In genomic region chr2:158833645-158834044, GRCm38 (mm10) we compare ENCODE assay signal across 16 mouse cellular contexts. TPM values are rescaled to one million over a fixed set of nuclear protein-coding genes. Genes with fewer than 3 reads are reported as not detected.
DNase-seq lines count a peak whose midpoint lies in the region; ATAC-seq and TF ChIP-seq lines count a peak whose summit lies in the region.
"Had no signal": no experiment of that assay in that cellular context is flagged by ENCODE, and none has a peak within 500 bp of the region (broad histone marks: within the 10 kb centered on the region; RNA-seq: fewer than 3 reads in every experiment).

No protein-coding gene starts in this region.

- no peak for TF ChIP-seq CTCF in intestine, postnatal 0 days (IDR thresholded peaks at IDR 0.05; ENCODE audit: low read depth)

- H3K9me3 ChIP-seq in hindbrain, embryonic 14.5 days (ENCODE audit: control insufficient read depth, low read length) = no peaks in the 10 kb centered on the region
- H3K9me3 ChIP-seq in hindbrain, embryonic 12.5 days (replicated peaks) = no peaks in the 10 kb centered on the region
- H3K9me3 ChIP-seq in embryonic facial prominence, embryonic 14.5 days (ENCODE audit: control insufficient read depth, low read length) = no peaks in the 10 kb centered on the region
- no peaks in the 10 kb centered on the region for H3K9me3 ChIP-seq in neural tube, embryonic 15.5 days (replicated peaks)
- H3K9me3 ChIP-seq in intestine, postnatal 0 days (ENCODE audit: control insufficient read depth) = no peaks in the 10 kb centered on the region
- H3K9me3 ChIP-seq: forebrain, embryonic 13.5 days; limb, embryonic 15.5 days had no signal

- DNase-seq in hindbrain, embryonic 14.5 days (ENCODE audit: low spot score) = no peak
- DNase-seq in MN1 (ENCODE audit: low spot score) = peak; percentile 37
- no peak for DNase-seq in embryonic facial prominence, embryonic 14.5 days (ENCODE audit: low spot score)
- DNase-seq in B cell, adult 2 months = no peak
- DNase-seq: adrenal gland, postnatal 25 days; cerebellum, adult 8-10 months; heart, adult 11 months; kidney, adult 2 months; kidney, postnatal 25 days; liver, postnatal 0 days; thymus, adult 2 months had no signal

- no peak for ATAC-seq in hindbrain, embryonic 14.5 days (ENCODE audit: low FRiP score)
- no peak for ATAC-seq in hindbrain, embryonic 12.5 days (ENCODE audit: low FRiP score)
- peak; percentile 34; the same call in 1 of the 2 replicates for ATAC-seq in embryonic facial prominence, embryonic 14.5 days (ENCODE audit: low read depth)
- ATAC-seq in neural tube, embryonic 15.5 days (ENCODE audit: low FRiP score) = peak; percentile 47; the same call in 1 of the 2 replicates
- no peak for ATAC-seq in intestine, postnatal 0 days
- ATAC-seq: forebrain, embryonic 13.5 days; liver, postnatal 0 days had no signal

- H3K27me3 ChIP-seq in hindbrain, embryonic 14.5 days (ENCODE audit: control insufficient read depth, insufficient read depth, low read length) = no peaks in the 10 kb centered on the region
- no peaks in the 10 kb centered on the region for H3K27me3 ChIP-seq in hindbrain, embryonic 12.5 days
- H3K27me3 ChIP-seq in embryonic facial prominence, embryonic 14.5 days (replicated peaks; ENCODE audit: control insufficient read depth, insufficient read depth, low read length) = no peaks in the 10 kb centered on the region
- no peaks in the 10 kb centered on the region for H3K27me3 ChIP-seq in neural tube, embryonic 15.5 days (replicated peaks)
- no peaks in the 10 kb centered on the region for H3K27me3 ChIP-seq in intestine, postnatal 0 days (replicated peaks; ENCODE audit: control insufficient read depth, insufficient read depth, low read length)
- H3K27me3 ChIP-seq: forebrain, embryonic 13.5 days; limb, embryonic 15.5 days had no signal

- H3K27ac ChIP-seq in hindbrain, embryonic 14.5 days = peak overlapping the region; percentile 61; the same call in 1 of the 2 replicates
- no peak overlapping the region for H3K27ac ChIP-seq in hindbrain, embryonic 12.5 days
- no peak overlapping the region for H3K27ac ChIP-seq in embryonic facial prominence, embryonic 14.5 days (replicated peaks; ENCODE audit: low read depth, low read length)
- H3K27ac ChIP-seq in neural tube, embryonic 15.5 days (replicated peaks) = peak overlapping the region; percentile 65
- no peak overlapping the region for H3K27ac ChIP-seq in intestine, postnatal 0 days (ENCODE audit: low read depth, low read length)
- H3K27ac ChIP-seq: forebrain, embryonic 13.5 days; limb, embryonic 15.5 days had no signal

- H3K4me3 ChIP-seq in hindbrain, embryonic 14.5 days (replicated peaks; ENCODE audit: low read length) = no peak overlapping the region
- no peak overlapping the region for H3K4me3 ChIP-seq in hindbrain, embryonic 12.5 days
- no peak overlapping the region for H3K4me3 ChIP-seq in embryonic facial prominence, embryonic 14.5 days (ENCODE audit: low read depth, low read length)
- H3K4me3 ChIP-seq in neural tube, embryonic 15.5 days (replicated peaks) = no peak overlapping the region
- H3K4me3 ChIP-seq in intestine, postnatal 0 days (ENCODE audit: low read depth, low read length) = no peak overlapping the region
- H3K4me3 ChIP-seq: forebrain, embryonic 13.5 days; limb, embryonic 15.5 days had no signal

- no peak overlapping the region for H3K4me2 ChIP-seq in hindbrain, embryonic 14.5 days (replicated peaks)
- no peak overlapping the region for H3K4me2 ChIP-seq in hindbrain, embryonic 12.5 days (replicated peaks)
- no peak overlapping the region for H3K4me2 ChIP-seq in embryonic facial prominence, embryonic 14.5 days (ENCODE audit: low read depth, low read length)
- H3K4me2 ChIP-seq in neural tube, embryonic 15.5 days = no peak overlapping the region
- H3K4me2 ChIP-seq in intestine, postnatal 0 days (replicated peaks; ENCODE audit: low read depth) = no peak overlapping the region
- H3K4me2 ChIP-seq: forebrain, embryonic 13.5 days; limb, embryonic 15.5 days had no signal

- H3K4me1 ChIP-seq in hindbrain, embryonic 14.5 days (replicated peaks; ENCODE audit: control insufficient read depth, insufficient read depth, low read length) = peaks cover 9% of the 10 kb centered on the region
- H3K4me1 ChIP-seq in hindbrain, embryonic 12.5 days = 0 out of 2 replicates have a peak, but pooled peaks cover 4% of the 10 kb centered on the region
- H3K4me1 ChIP-seq in embryonic facial prominence, embryonic 14.5 days (ENCODE audit: control insufficient read depth, insufficient read depth, low read length) = no peaks in the 10 kb centered on the region
- peaks cover 10% of the 10 kb centered on the region for H3K4me1 ChIP-seq in neural tube, embryonic 15.5 days
- no peaks in the 10 kb centered on the region for H3K4me1 ChIP-seq in intestine, postnatal 0 days (replicated peaks; ENCODE audit: control insufficient read depth, insufficient read depth, low read length)
- H3K4me1 ChIP-seq: limb, embryonic 15.5 days had no signal

- H3K9ac ChIP-seq in hindbrain, embryonic 14.5 days = no peak overlapping the region
- H3K9ac ChIP-seq in hindbrain, embryonic 12.5 days = no peak overlapping the region
- H3K9ac ChIP-seq in embryonic facial prominence, embryonic 14.5 days (ENCODE audit: low read depth, low read length) = no peak overlapping the region
- no peak overlapping the region for H3K9ac ChIP-seq in neural tube, embryonic 15.5 days (replicated peaks)
- no peak overlapping the region for H3K9ac ChIP-seq in intestine, postnatal 0 days (ENCODE audit: low read depth, low read length)
- H3K9ac ChIP-seq: forebrain, embryonic 13.5 days; limb, embryonic 15.5 days; liver, postnatal 0 days had no signal

- 50% methylated on average over 2 of the region's 2 CpGs for WGBS in hindbrain, embryonic 14.5 days
- WGBS in hindbrain, embryonic 12.5 days = 62% methylated on average over 2 of the region's 2 CpGs
- WGBS in embryonic facial prominence, embryonic 14.5 days = 78% methylated on average over 2 of the region's 2 CpGs
- 63% methylated on average over 2 of the region's 2 CpGs for WGBS in neural tube, embryonic 15.5 days
- WGBS in intestine, postnatal 0 days = 94% methylated on average over 2 of the region's 2 CpGs

- peaks cover 56% of the 10 kb centered on the region for H3K36me3 ChIP-seq in hindbrain, embryonic 14.5 days (replicated peaks; ENCODE audit: control insufficient read depth, insufficient read depth)
- peaks cover 57% of the 10 kb centered on the region for H3K36me3 ChIP-seq in hindbrain, embryonic 12.5 days
- peaks cover 59% of the 10 kb centered on the region for H3K36me3 ChIP-seq in embryonic facial prominence, embryonic 14.5 days (ENCODE audit: control insufficient read depth, insufficient read depth, low read length)
- H3K36me3 ChIP-seq in neural tube, embryonic 15.5 days = peaks cover 48% of the 10 kb centered on the region
- H3K36me3 ChIP-seq in intestine, postnatal 0 days (ENCODE audit: control insufficient read depth, insufficient read depth) = peaks cover 79% of the 10 kb centered on the region

RNA-seq across cellular contexts. Expression of gene Dhx35, which starts 39.0 kb away (rescaled TPM):
- polyA plus RNA-seq in hindbrain, embryonic 14.5 days (2014; fragmentation: Nextera tagmentation; extraction: Ambion mirVana) = 13.2 and 13.5 TPM in 2 replicates
- 14.5 and 16.4 TPM in 2 replicates for polyA plus RNA-seq in hindbrain, embryonic 12.5 days (2016; fragmentation: Nextera tagmentation; extraction: Ambion mirVana)
- polyA plus RNA-seq in embryonic facial prominence, embryonic 14.5 days (2014; fragmentation: Nextera tagmentation; extraction: Ambion mirVana) = 10.4 and 13.1 TPM in 2 replicates
- polyA plus RNA-seq in neural tube, embryonic 15.5 days (2015; fragmentation: Nextera tagmentation; extraction: Ambion mirVana) = 10.9 and 13.3 TPM in 2 replicates
- 7.0 and 7.5 TPM in 2 replicates for polyA plus RNA-seq in intestine, postnatal 0 days (2015; fragmentation: Nextera tagmentation; extraction: Ambion mirVana)

Comparison
In these comparisons a context has a peak if more than half of its experiments do, and no peak if none do; other contexts are left out.
1. H3K27ac ChIP-seq: peak in hindbrain, embryonic 14.5 days (single experiment) and neural tube, embryonic 15.5 days (single experiment); none in hindbrain, embryonic 12.5 days (single experiment), embryonic facial prominence, embryonic 14.5 days (single experiment) and intestine, postnatal 0 days (single experiment).
2. ATAC-seq: peak in embryonic facial prominence, embryonic 14.5 days (single experiment) and neural tube, embryonic 15.5 days (single experiment); none in hindbrain, embryonic 14.5 days (single experiment), hindbrain, embryonic 12.5 days (single experiment) and intestine, postnatal 0 days (single experiment).